8 mouse cellular contexts compared by ENCODE assay signal in genomic region chr5:22745885-22746532, GRCm38 (mm10). TPM values are rescaled to one million over a fixed set of nuclear protein-coding genes. Genes with fewer than 3 reads are reported as not detected.
DNase-seq lines count a peak whose midpoint lies in the region; ATAC-seq lines count a peak whose summit lies in the region.
"Had no signal": no experiment of that assay in that cellular context is flagged by ENCODE, and none has a peak within 500 bp of the region (broad histone marks: within the 10 kb centered on the region; RNA-seq: fewer than 3 reads in every experiment).

TSS of gene Lhfpl3 (plus strand) at chr5:22746059.

- H3K4me3 ChIP-seq in midbrain, embryonic 10.5 days, result peak within 1 kb of the TSS; percentile 76
- peak within 1 kb of the TSS; percentile 54 for H3K4me3 ChIP-seq in stomach, embryonic 16.5 days (replicated peaks; ENCODE audit: low read length)

- peak; percentile 4 for DNase-seq in urinary bladder, postnatal 25 days (ENCODE audit: low spot score)
- DNase-seq in urinary bladder, postnatal 4 days (ENCODE audit: low spot score in 2 of 2), result no peak
- DNase-seq in cerebellum, postnatal 36 days, result peak; percentile 48 to 59
- peak; percentile 55 to 60 for DNase-seq in frontal cortex, postnatal 36 days (ENCODE audit: low spot score in 2 of 2)
- DNase-seq in layer of hippocampus, postnatal 10 days (ENCODE audit: low spot score in 2 of 2), result peak; percentile 37 to 61
- peak; percentile 75 for DNase-seq in midbrain, embryonic 10.5 days (ENCODE audit: low spot score)

- H3K9me3 ChIP-seq in midbrain, embryonic 10.5 days (replicated peaks), result no peaks in the 10 kb centered on the region
- no peaks in the 10 kb centered on the region for H3K9me3 ChIP-seq in stomach, embryonic 16.5 days (replicated peaks; ENCODE audit: control insufficient read depth, low read length)

- H3K4me2 ChIP-seq in stomach, embryonic 16.5 days (ENCODE audit: low read depth, low read length), result peak within 1 kb of the TSS; percentile 90

- peak within 1 kb of the TSS; percentile 64 for H3K9ac ChIP-seq in stomach, embryonic 16.5 days (ENCODE audit: low read length)

- WGBS in midbrain, embryonic 10.5 days, result under 1% methylated on average over 37 of the region's 53 CpGs
- WGBS in stomach, embryonic 16.5 days, result under 1% methylated on average over 51 of the region's 53 CpGs

- peak within 1 kb of the TSS; percentile 79 for H3K27ac ChIP-seq in midbrain, embryonic 10.5 days (replicated peaks)
- no peak within 1 kb of the TSS for H3K27ac ChIP-seq in stomach, embryonic 16.5 days (ENCODE audit: low read length)

- peaks cover 48% of the 10 kb centered on the region for H3K27me3 ChIP-seq in midbrain, embryonic 10.5 days (ENCODE audit: low read depth, poor library complexity, severe bottlenecking)
- H3K27me3 ChIP-seq in stomach, embryonic 16.5 days (ENCODE audit: control insufficient read depth, insufficient read depth, low read length), result peaks cover 23% of the 10 kb centered on the region

- H3K4me1 ChIP-seq in midbrain, embryonic 10.5 days, result peaks cover 17% of the 10 kb centered on the region
- peaks cover 8% of the 10 kb centered on the region; the same call in 1 of the 2 replicates for H3K4me1 ChIP-seq in stomach, embryonic 16.5 days (ENCODE audit: control insufficient read depth, insufficient read depth, low read length)

- no peaks in the 10 kb centered on the region for H3K36me3 ChIP-seq in midbrain, embryonic 10.5 days
- H3K36me3 ChIP-seq in stomach, embryonic 16.5 days (ENCODE audit: control insufficient read depth, insufficient read depth, low read length), result no peaks in the 10 kb centered on the region

- peak; percentile 68; the same call in 1 of the 2 replicates for ATAC-seq in stomach, embryonic 16.5 days (ENCODE audit: insufficient read depth, low FRiP score)

RNA-seq across cellular contexts. Expression of gene Lhfpl3, which starts in this region (rescaled TPM):
- total RNA-seq in layer of hippocampus, postnatal 10 days (2021), result 10 to 100 TPM; 29.5 to 31.1 TPM
- 0.30 and 0.37 TPM in 2 replicates for polyA plus RNA-seq in midbrain, embryonic 10.5 days (2016; fragmentation: Nextera tagmentation; extraction: Ambion mirVana)
- polyA plus RNA-seq in stomach, embryonic 16.5 days (2015; fragmentation: Nextera tagmentation; extraction: Ambion mirVana), result 0.20 and 0.22 TPM in 2 replicates
- total RNA-seq: heart, postnatal 36 days had no signal

Comparison
In these comparisons a context has a peak if more than half of its experiments do, and no peak if none do; other contexts are left out.
1. DNase-seq: peak in urinary bladder, postnatal 25 days (single experiment), cerebellum, postnatal 36 days (2 of 2), frontal cortex, postnatal 36 days (2 of 2) and layer of hippocampus, postnatal 10 days (2 of 2); none in urinary bladder, postnatal 4 days (0 of 2).
2. Peak in DNase-seq, H3K4me3 ChIP-seq and H3K27ac ChIP-seq in midbrain, embryonic 10.5 days; RNA of the gene not detected or under 1 TPM.
3. Peak in ATAC-seq, H3K4me3 ChIP-seq, H3K9ac ChIP-seq and H3K4me2 ChIP-seq in stomach, embryonic 16.5 days; RNA of the gene not detected or under 1 TPM.